Comparison of ENCODE assay signal across 9 mouse cellular contexts in the genomic region with DNA sequence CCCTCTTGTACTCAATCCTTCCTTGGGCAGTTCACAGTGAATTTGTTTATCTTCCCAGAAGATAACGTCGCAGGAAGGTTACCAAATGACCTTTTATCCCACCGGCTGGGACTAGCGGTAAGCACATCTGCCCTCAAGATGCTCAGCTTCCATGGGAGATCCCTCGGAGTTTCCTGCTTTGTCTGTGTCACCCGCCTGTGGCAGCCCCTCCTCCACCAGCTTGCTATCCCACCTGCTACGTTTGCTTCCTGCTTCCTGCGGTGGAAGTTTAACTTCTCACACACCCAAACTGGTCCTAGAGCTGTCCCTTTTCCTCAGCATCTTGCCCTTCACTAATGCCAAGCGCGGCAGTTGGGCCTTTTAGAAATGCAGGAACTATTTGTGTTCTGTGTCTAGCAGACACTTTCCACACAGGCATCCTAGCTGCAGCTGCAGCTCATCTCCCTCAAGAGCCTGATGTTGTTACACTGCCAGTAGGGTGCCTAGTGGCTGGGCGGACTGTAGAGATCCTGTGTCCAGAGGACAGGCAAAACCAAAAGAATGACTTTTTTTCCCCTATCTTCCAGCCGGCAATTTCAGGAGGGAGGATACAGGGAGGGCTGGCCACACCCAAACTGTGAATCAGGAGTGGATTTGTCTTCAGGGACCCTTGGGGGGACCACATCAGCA.
DNase-seq lines count a peak whose midpoint lies in the region; ATAC-seq and TF ChIP-seq lines count a peak whose summit lies in the region.
"Had no signal": no experiment of that assay in that cellular context is flagged by ENCODE, and none has a peak within 500 bp of the region (broad histone marks: within the 10 kb centered on the region; RNA-seq: fewer than 3 reads in every experiment).

No protein-coding gene starts in this region.

- no peak overlapping the region for H3K9ac ChIP-seq in lung, embryonic 15.5 days
- H3K9ac ChIP-seq in heart, embryonic 13.5 days: peak overlapping the region; percentile 42
- no peak overlapping the region; the same call in 1 of the 2 replicates for H3K9ac ChIP-seq in stomach, embryonic 16.5 days (ENCODE audit: low read length)
- H3K9ac ChIP-seq: liver, embryonic 13.5 days had no signal

- TF ChIP-seq POLR2A in lung, adult 2 months (IDR thresholded peaks at IDR 0.05; ENCODE audit: borderline replicate concordance, extremely low read depth, low read depth, low read length): no peak

- H3K27ac ChIP-seq in lung, embryonic 15.5 days: peak overlapping the region; percentile 51
- no peak overlapping the region for H3K27ac ChIP-seq in heart, embryonic 13.5 days (replicated peaks)
- H3K27ac ChIP-seq in stomach, embryonic 16.5 days (ENCODE audit: low read length): no peak overlapping the region
- H3K27ac ChIP-seq: liver, embryonic 13.5 days had no signal

- no peaks in the 10 kb centered on the region for H3K27me3 ChIP-seq in lung, embryonic 15.5 days
- no peaks in the 10 kb centered on the region for H3K27me3 ChIP-seq in heart, embryonic 13.5 days (replicated peaks)
- H3K27me3 ChIP-seq in stomach, embryonic 16.5 days (ENCODE audit: control insufficient read depth, insufficient read depth, low read length): no peaks in the 10 kb centered on the region

- DNase-seq in lung, adult 2 months: no peak
- peak; percentile 33 to 44 for DNase-seq in kidney, postnatal 4 days
- DNase-seq in testis, postnatal 14 days (ENCODE audit: low spot score): no peak
- DNase-seq in adrenal gland, postnatal 25 days: no peak
- DNase-seq: liver, embryonic 13.5 days had no signal

- H3K36me3 ChIP-seq in lung, embryonic 15.5 days: no peaks in the 10 kb centered on the region
- H3K36me3 ChIP-seq in heart, embryonic 13.5 days: no peaks in the 10 kb centered on the region
- no peaks in the 10 kb centered on the region for H3K36me3 ChIP-seq in stomach, embryonic 16.5 days (ENCODE audit: control insufficient read depth, insufficient read depth, low read length)
- H3K36me3 ChIP-seq: liver, embryonic 13.5 days had no signal

- ATAC-seq in lung, embryonic 15.5 days (ENCODE audit: borderline replicate concordance, extremely low read depth, low FRiP score, low TSS enrichment): no peak; the same call in 1 of the 2 replicates
- ATAC-seq in heart, embryonic 13.5 days (ENCODE audit: extremely low read depth, insufficient number of reproducible peaks, low FRiP score, low TSS enrichment): no peak
- no peak; the same call in 1 of the 2 replicates for ATAC-seq in stomach, embryonic 16.5 days (ENCODE audit: insufficient read depth, low FRiP score)

- H3K4me1 ChIP-seq in lung, embryonic 15.5 days: peaks cover 18% of the 10 kb centered on the region
- peaks cover 3% of the 10 kb centered on the region; the same call in 1 of the 2 replicates for H3K4me1 ChIP-seq in lung, adult 2 months (ENCODE audit: control insufficient read depth, insufficient read depth, low read length)
- H3K4me1 ChIP-seq in heart, embryonic 13.5 days: peaks cover 18% of the 10 kb centered on the region
- peaks cover 16% of the 10 kb centered on the region for H3K4me1 ChIP-seq in stomach, embryonic 16.5 days (ENCODE audit: control insufficient read depth, insufficient read depth, low read length)

- H3K4me3 ChIP-seq in lung, embryonic 15.5 days: no peak overlapping the region
- no peak overlapping the region for H3K4me3 ChIP-seq in lung, adult 2 months (replicated peaks; ENCODE audit: extremely low read depth, low read depth, low read length)
- H3K4me3 ChIP-seq in heart, embryonic 13.5 days: peak overlapping the region; percentile 32
- no peak overlapping the region for H3K4me3 ChIP-seq in stomach, embryonic 16.5 days (replicated peaks; ENCODE audit: low read length)
- H3K4me3 ChIP-seq: erythroblast, embryonic 14.5 days; liver, embryonic 13.5 days had no signal

- peak overlapping the region; percentile 5; the same call in 1 of the 2 replicates for H3K4me2 ChIP-seq in lung, embryonic 15.5 days
- peak overlapping the region; percentile 58 for H3K4me2 ChIP-seq in heart, embryonic 13.5 days
- H3K4me2 ChIP-seq in stomach, embryonic 16.5 days (ENCODE audit: low read depth, low read length): 0 out of 2 replicates have a peak overlapping the region, but pooled peaks have one; percentile 17
- H3K4me2 ChIP-seq: liver, embryonic 13.5 days had no signal

- no peak for TF ChIP-seq CTCF in lung, adult 2 months (IDR thresholded peaks at IDR 0.05; ENCODE audit: insufficient read depth, low read length)

- no peaks in the 10 kb centered on the region for H3K9me3 ChIP-seq in lung, embryonic 15.5 days
- no peaks in the 10 kb centered on the region for H3K9me3 ChIP-seq in heart, embryonic 13.5 days
- H3K9me3 ChIP-seq in stomach, embryonic 16.5 days (replicated peaks; ENCODE audit: control insufficient read depth, low read length): no peaks in the 10 kb centered on the region
- H3K9me3 ChIP-seq: liver, embryonic 13.5 days had no signal

- WGBS in lung, embryonic 15.5 days: 9% methylated on average over 12 of the region's 12 CpGs
- 18% methylated on average over 12 of the region's 12 CpGs for WGBS in lung, adult 2 months
- 3% methylated on average over 12 of the region's 12 CpGs for WGBS in heart, embryonic 13.5 days
- 10% methylated on average over 12 of the region's 12 CpGs for WGBS in stomach, embryonic 16.5 days

Comparison
In these comparisons a context has a peak if more than half of its experiments do, and no peak if none do; other contexts are left out.
1. H3K4me2 ChIP-seq: peak in every context shown above with its lines; median percentile 58 in heart, embryonic 13.5 days; 17 in stomach, embryonic 16.5 days; 5 in lung, embryonic 15.5 days.
2. DNase-seq: peak in kidney, postnatal 4 days (2 of 2); none in lung, adult 2 months (single experiment), testis, postnatal 14 days (single experiment) and adrenal gland, postnatal 25 days (single experiment).